Mouse (Mus musculus) gastrocnemius, adult 18-20 months (tissue): ENCODE results near the gene Bpifc. TPM values are rescaled to one million over a fixed set of nuclear protein-coding genes. Genes with fewer than 3 reads are reported as not detected.

Source experiments
- DNase-seq: peaks from one replicate; pipeline ENCODE4 v3.0.0; 2021; ENCODE audit warnings: low spot score
- total RNA-seq, 2 experiments: library from RNA; stranded (reverse); gene quantifications; 2 replicates each; pipeline ENCODE4 v1.2.3; 2021

Gene Bpifc
- total RNA-seq, 2 experiments from 2014 or later = not detected

- no peak for DNase-seq
Measured at GRCm38 (mm10) chr10:85954429-85954828, 57.3 kb downstream of the Bpifc start.

- no peak for DNase-seq
Measured at GRCm38 (mm10) chr10:85953401-85953800, 58.3 kb downstream of the Bpifc start.

GRCm38 (mm10) chr10:85951765-85952443, 59.8 kb downstream of the Bpifc start:
- DNase-seq = no peak

GRCm38 (mm10) chr10:85948483-85949196, 63.1 kb downstream of the Bpifc start:
- no peak for DNase-seq

- DNase-seq = no peak
Measured at GRCm38 (mm10) chr10:85936280-85936965, 75.3 kb downstream of the Bpifc start.

- DNase-seq = no peak
Measured at GRCm38 (mm10) chr10:85929962-85930361, 81.7 kb downstream of the Bpifc start.

- DNase-seq = no peak
Measured at GRCm38 (mm10) chr10:85929208-85929591, 82.5 kb downstream of the Bpifc start.

- DNase-seq = peak; percentile 9
Measured at GRCm38 (mm10) chr10:85928499-85929207, 83.0 kb downstream of the Bpifc start.

- DNase-seq = no peak
Measured at GRCm38 (mm10) chr10:85927676-85928445, 83.8 kb downstream of the Bpifc start, which contains the start of gene Ascl4. Ascl4 (plus strand) TSS chr10:85927681.

- DNase-seq = peak; percentile 97
Measured at GRCm38 (mm10) chr10:85916498-85917309, 95.0 kb downstream of the Bpifc start, which contains the start of gene Prdm4. Prdm4 (minus strand) TSS chr10:85917142.

Other genes starting within 250 kb of the Bpifc start
- gene Pwp1, start 182.4 kb downstream of the Bpifc start, total RNA-seq = 10 to 100 TPM; 17.1 to 17.5 TPM
- gene Prdm4, start 94.8 kb downstream of the Bpifc start, total RNA-seq = 10 to 100 TPM; 13.4 to 17.1 TPM
- not detected for gene Ascl4, start 84.2 kb downstream of the Bpifc start, total RNA-seq
- 10 to 100 TPM; 43.0 to 47.5 TPM for gene Rtcb, start 54.1 kb downstream of the Bpifc start, total RNA-seq
- gene Fbxo7, start 10.1 kb upstream of the Bpifc start, total RNA-seq = 10 to 100 TPM; 11.3 to 12.7 TPM